Mouse (Mus musculus): Measurements from ENCODE around the gene Ank2. TPM values are rescaled to one million over a fixed set of nuclear protein-coding genes. Genes with fewer than 3 reads are reported as not detected.

Ank2 gene
- total RNA-seq, 2 experiments from 2014 or later = 56.9 to 95.8 TPM

GRCm38 (mm10) chr3:127235271-127235670 lies 263.9 kb downstream of the Ank2 start:
- no peak for DNase-seq

- DNase-seq = peak; percentile 41
Observed at GRCm38 (mm10) chr3:127225799-127226730, 273.1 kb downstream of the Ank2 start.

GRCm38 (mm10) chr3:127225167-127225798 lies 273.9 kb downstream of the Ank2 start:
- DNase-seq = no peak

GRCm38 (mm10) chr3:127224315-127225166 lies 274.6 kb downstream of the Ank2 start:
- no peak for DNase-seq

GRCm38 (mm10) chr3:127222086-127222485 lies 277.1 kb downstream of the Ank2 start:
- no peak for DNase-seq

GRCm38 (mm10) chr3:127220859-127221258 lies 278.3 kb downstream of the Ank2 start:
- DNase-seq = peak; percentile 6

GRCm38 (mm10) chr3:127213534-127213933 lies 285.6 kb downstream of the Ank2 start:
- no peak for DNase-seq

GRCm38 (mm10) chr3:127211119-127211518 lies 288.0 kb downstream of the Ank2 start:
- no peak for DNase-seq

GRCm38 (mm10) chr3:127210552-127210951 lies 288.6 kb downstream of the Ank2 start:
- DNase-seq = no peak

- DNase-seq = no peak
Observed at GRCm38 (mm10) chr3:127208871-127209270, 290.3 kb downstream of the Ank2 start.

GRCm38 (mm10) chr3:127205883-127206434 lies 293.2 kb downstream of the Ank2 start:
- DNase-seq = no peak

GRCm38 (mm10) chr3:127202484-127203115 lies 296.6 kb downstream of the Ank2 start:
- peak; percentile 10 for DNase-seq

GRCm38 (mm10) chr3:127200789-127201188 lies 298.4 kb downstream of the Ank2 start:
- no peak for DNase-seq

GRCm38 (mm10) chr3:127199112-127199665 lies 300.0 kb downstream of the Ank2 start:
- DNase-seq = no peak

GRCm38 (mm10) chr3:127198656-127199055 lies 300.5 kb downstream of the Ank2 start:
- no peak for DNase-seq

GRCm38 (mm10) chr3:127188789-127189128 lies 310.4 kb downstream of the Ank2 start:
- DNase-seq = no peak

GRCm38 (mm10) chr3:127188086-127188788 lies 310.9 kb downstream of the Ank2 start:
- DNase-seq = no peak

GRCm38 (mm10) chr3:127187081-127187480 lies 312.1 kb downstream of the Ank2 start:
- no peak for DNase-seq

- no peak for DNase-seq
Observed at GRCm38 (mm10) chr3:127186239-127186638, 312.9 kb downstream of the Ank2 start.

GRCm38 (mm10) chr3:127183998-127184753 lies 315.0 kb downstream of the Ank2 start:
- peak; percentile 12 for DNase-seq
